Mouse (Mus musculus) embryonic facial prominence, embryonic 15.5 days (tissue): Measurements from ENCODE around the gene Snorc. TPM values are rescaled to one million over a fixed set of nuclear protein-coding genes. Genes with fewer than 3 reads are reported as not detected.

Experiments used
- ATAC-seq: fragments of 200-750 bp; cut with Nextera tagmentation; 2 replicates; pipeline ENCODE4 v1.8.0; 2017; ENCODE audit warnings: low read depth, moderate TSS enrichment; ENCODE audit not compliant: insufficient number of reproducible peaks, low FRiP score, low TSS enrichment
- H3K27ac ChIP-seq: fragments of 300-500 bp; sonication (generic); replicated peaks from 2 replicates; pipeline ENCODE4 v1.5.1; 2015; ENCODE audit warnings: mild to moderate bottlenecking, inconsistent platforms
- H3K27me3 ChIP-seq: fragments of 300-500 bp; sonication (generic); 2 replicates; pipeline ENCODE4 v1.6.1; 2015; ENCODE audit warnings: inconsistent platforms
- H3K36me3 ChIP-seq: fragments of 300-500 bp; sonication (generic); 2 replicates; pipeline ENCODE4 v1.6.1; 2015; ENCODE audit warnings: mild to moderate bottlenecking, inconsistent platforms
- H3K4me1 ChIP-seq: fragments of 300-500 bp; sonication (generic); 2 replicates; pipeline ENCODE4 v1.6.1; 2015; ENCODE audit warnings: inconsistent platforms
- H3K4me2 ChIP-seq: fragments of 300-500 bp; sonication (generic); replicated peaks from 2 replicates; pipeline ENCODE4 v1.6.1; 2015; ENCODE audit warnings: mild to moderate bottlenecking, inconsistent platforms
- H3K4me3 ChIP-seq: fragments of 300-500 bp; sonication (generic); replicated peaks from 2 replicates; pipeline ENCODE4 v1.5.1; 2015; ENCODE audit warnings: mild to moderate bottlenecking, inconsistent platforms
- H3K9ac ChIP-seq: fragments of 300-500 bp; sonication (generic); 2 replicates; pipeline ENCODE4 v1.6.1; 2015; ENCODE audit warnings: inconsistent platforms
- H3K9me3 ChIP-seq: fragments of 300-500 bp; sonication (generic); replicated peaks from 2 replicates; pipeline ENCODE4 v1.6.1; 2016; ENCODE audit warnings: inconsistent platforms
- WGBS: fragments of 180-500 bp; shearing (Covaris S2); methylation state at CpG from one replicate; pipeline ENCODE4 v1.1.7; 2015; 5-methylcytosine and 5-hydroxymethylcytosine counted together
- polyA plus RNA-seq: library from polyadenylated mRNA; unstranded; fragments of >200 nt; fragmentation: Nextera tagmentation; extraction: Ambion mirVana; gene quantifications from 2 replicates; pipeline ENCODE4 v1.2.1, GENCODE M21; 2015

Gene Snorc
- polyA plus RNA-seq, 1 experiment from 2014 or later: 20.4 TPM

DNA sequence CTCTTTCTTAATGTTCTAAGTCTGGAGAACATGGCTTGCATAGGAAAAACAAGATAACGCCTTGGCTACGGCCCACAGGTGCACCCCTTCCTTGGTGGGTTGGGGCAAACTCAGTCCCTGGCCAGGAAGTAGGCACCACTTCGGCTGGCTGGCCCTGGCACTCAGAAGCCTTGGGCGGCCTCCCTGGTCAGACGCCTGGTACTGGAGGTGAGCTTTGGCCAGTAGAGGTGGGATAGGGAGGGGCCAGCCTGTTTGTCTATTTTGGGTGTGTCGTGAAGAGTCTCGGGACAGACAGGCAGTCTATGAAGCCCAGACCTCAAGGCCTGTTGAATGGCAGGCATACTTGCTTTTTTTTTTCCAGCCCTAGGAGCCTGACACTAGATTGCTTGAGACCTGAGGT, 2.5 kb downstream of the Snorc start:
- H3K4me2 ChIP-seq: no peak overlapping the region
- peaks cover 11% of the 10 kb centered on the region; the same call in 1 of the 2 replicates for H3K4me1 ChIP-seq
- H3K9ac ChIP-seq: no peak overlapping the region
- no peak for ATAC-seq
- no peak overlapping the region for H3K4me3 ChIP-seq
- peaks cover 31% of the 10 kb centered on the region for H3K27me3 ChIP-seq
- no peak overlapping the region for H3K27ac ChIP-seq
- H3K36me3 ChIP-seq: no peaks in the 10 kb centered on the region
- no peaks in the 10 kb centered on the region for H3K9me3 ChIP-seq
- 73% methylated on average over 7 of the region's 7 CpGs for WGBS

DNA sequence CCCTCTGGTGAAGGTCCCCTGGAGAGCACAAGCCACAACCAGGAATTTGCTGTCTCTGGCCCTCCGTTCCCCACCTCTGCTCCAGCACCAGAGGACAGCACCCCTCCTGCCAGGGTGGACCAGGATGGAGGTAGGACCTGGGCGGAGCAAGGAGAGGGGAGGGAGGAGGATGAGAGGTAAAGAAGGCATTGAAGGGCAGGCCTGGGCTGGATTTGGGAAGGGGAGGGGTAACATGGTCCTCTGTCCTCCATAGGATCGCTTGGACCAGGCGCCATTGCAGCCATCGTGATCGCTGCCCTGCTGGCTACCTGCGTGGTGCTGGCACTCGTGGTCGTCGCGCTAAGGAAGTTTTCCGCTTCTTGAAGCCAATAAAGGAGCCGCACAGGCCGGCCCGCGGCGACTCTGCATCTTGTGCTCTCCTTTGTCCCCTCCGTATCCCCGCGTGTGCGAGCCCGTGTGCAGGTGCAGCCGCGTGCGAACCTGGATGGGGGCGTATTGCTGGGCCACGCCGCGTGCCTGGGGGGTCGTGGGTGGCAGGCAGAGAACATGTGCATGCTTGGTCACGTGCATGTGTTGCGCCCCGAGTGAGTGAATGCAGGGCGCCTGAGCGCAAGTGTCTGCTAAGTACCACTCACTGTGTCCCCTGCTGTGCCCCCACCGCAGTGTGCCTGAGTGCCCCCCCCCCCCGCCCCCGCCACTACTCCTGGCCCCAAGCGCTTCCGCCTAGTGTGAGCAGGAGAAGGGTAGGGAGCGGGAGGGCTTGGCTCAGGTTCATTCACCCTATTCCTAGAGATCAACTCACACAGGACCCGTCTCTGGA, 5.2 kb downstream of the Snorc start:
- ATAC-seq: no peak
- 2% methylated on average over 42 of the region's 42 CpGs for WGBS
- Histone ChIP-seq H3K4me1 (peaks cover 8% of the 10 kb centered on the region; the same call in 1 of the 2 replicates), H3K9me3 (no peaks in the 10 kb centered on the region), H3K27ac (no peak overlapping the region), H3K36me3 (no peaks in the 10 kb centered on the region), H3K27me3 (peaks cover 31% of the 10 kb centered on the region), H3K4me2 (peak overlapping the region; percentile 60), H3K9ac (no peak overlapping the region), H3K4me3 (peak overlapping the region; percentile 30)

DNA sequence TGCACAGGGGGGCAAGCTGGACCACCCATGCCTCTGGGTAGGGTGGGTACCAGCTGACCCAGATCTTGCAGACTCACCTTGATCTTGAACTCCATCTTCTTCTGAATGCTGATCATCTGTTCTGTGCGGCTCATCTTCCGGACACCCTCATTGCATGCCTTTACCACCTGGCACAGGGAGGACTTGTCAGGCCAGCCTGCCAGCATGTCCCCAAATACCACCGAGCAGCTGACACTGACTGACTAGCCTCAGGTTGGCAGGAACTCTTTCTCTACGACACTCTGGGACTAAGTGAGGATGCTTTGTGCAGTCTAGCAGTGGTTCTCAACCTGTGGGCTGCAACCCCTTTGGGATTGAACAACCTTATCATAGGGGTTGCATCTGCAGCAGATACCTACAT, 12.5 kb downstream of the Snorc start:
- 85% methylated on average over 4 of the region's 4 CpGs for WGBS
- no peak overlapping the region for H3K4me3 ChIP-seq
- H3K36me3 ChIP-seq: no peaks in the 10 kb centered on the region
- no peak overlapping the region for H3K27ac ChIP-seq
- no peak overlapping the region for H3K9ac ChIP-seq
- no peaks in the 10 kb centered on the region for H3K27me3 ChIP-seq
- H3K4me2 ChIP-seq: no peak overlapping the region
- H3K4me1 ChIP-seq: no peaks in the 10 kb centered on the region
- ATAC-seq: no peak
- H3K9me3 ChIP-seq: no peaks in the 10 kb centered on the region

DNA sequence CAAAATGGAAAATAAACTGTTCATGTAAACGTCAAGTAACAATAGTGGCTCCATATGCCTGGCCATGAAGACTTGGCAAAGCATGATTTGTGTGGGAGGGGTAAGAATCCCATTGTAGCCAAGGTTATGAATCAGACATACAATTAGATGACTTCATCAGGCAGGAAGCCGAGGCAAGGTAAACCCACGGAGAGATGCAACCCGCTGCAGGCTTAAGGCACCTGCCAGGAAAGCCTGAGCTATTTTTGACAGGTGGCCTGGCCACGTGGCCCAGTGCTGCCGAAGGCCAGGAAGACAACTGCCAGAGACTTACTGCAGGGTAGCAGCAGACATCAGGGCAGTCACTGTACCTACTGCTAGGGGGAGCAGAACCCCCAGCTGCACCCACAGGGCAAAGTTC, 16.3 kb downstream of the Snorc start:
- Histone ChIP-seq H3K9ac (no peak overlapping the region), H3K36me3 (no peaks in the 10 kb centered on the region), H3K27ac (no peak overlapping the region), H3K27me3 (no peaks in the 10 kb centered on the region), H3K4me1 (no peaks in the 10 kb centered on the region), H3K9me3 (no peaks in the 10 kb centered on the region), H3K4me2 (no peak overlapping the region), H3K4me3 (no peak overlapping the region)
- WGBS: 44% methylated on average over 6 of the region's 6 CpGs
- no peak for ATAC-seq

DNA sequence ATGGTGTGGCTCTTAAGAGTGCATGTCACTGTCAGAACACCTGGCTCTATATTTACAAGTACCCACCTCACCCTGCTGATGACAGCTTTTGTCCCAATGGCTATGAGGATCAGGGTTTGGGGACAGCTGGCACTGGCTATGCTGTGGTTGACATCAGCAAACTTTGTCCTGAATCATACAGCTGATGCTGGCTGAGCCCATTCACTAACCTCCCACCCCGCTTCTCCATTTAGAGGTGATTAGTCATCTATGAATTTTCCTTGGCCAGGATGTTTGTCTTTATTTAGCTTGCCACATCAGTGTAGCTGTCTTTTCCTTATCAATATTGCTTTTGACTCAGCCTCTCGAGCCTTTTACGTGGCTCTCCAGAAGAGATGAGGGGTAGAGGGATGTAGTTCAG, 22.2 kb downstream of the Snorc start:
- Histone ChIP-seq H3K36me3 (no peaks in the 10 kb centered on the region), H3K27ac (no peak overlapping the region), H3K4me1 (no peaks in the 10 kb centered on the region), H3K27me3 (no peaks in the 10 kb centered on the region), H3K4me3 (no peak overlapping the region), H3K9ac (no peak overlapping the region), H3K4me2 (no peak overlapping the region), H3K9me3 (no peaks in the 10 kb centered on the region)
- 86% methylated on average over 3 of the region's 3 CpGs for WGBS
- ATAC-seq: no peak

DNA sequence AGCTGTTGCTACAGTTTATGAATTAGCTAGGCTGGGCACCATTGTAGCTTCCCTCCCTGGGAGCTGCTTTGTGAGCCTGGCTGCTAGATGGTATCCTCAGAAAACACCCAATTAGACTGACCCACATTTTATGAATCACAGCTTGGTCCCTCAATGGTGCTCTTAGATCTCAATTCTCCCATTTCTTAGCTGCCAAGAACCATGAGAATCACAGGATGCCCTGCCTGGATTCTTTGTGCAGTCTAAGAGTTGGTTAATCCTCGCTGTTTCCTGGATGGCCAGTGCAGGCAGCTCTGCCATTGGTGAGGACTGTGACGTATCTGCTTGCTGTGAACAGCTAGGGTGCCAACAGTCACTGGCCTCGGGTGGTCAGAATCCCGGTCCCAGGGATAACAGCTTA, 23.5 kb downstream of the Snorc start:
- no peaks in the 10 kb centered on the region for H3K4me1 ChIP-seq
- no peaks in the 10 kb centered on the region for H3K36me3 ChIP-seq
- no peaks in the 10 kb centered on the region for H3K27me3 ChIP-seq
- H3K27ac ChIP-seq: no peak overlapping the region
- H3K9ac ChIP-seq: no peak overlapping the region
- no peak overlapping the region for H3K4me3 ChIP-seq
- H3K4me2 ChIP-seq: no peak overlapping the region
- ATAC-seq: no peak
- WGBS: 71% methylated on average over 4 of the region's 4 CpGs
- no peaks in the 10 kb centered on the region for H3K9me3 ChIP-seq

GRCm38 (mm10) chr1:87505524-87505923, 35.5 kb downstream of the Snorc start:
- Histone ChIP-seq H3K9ac (no peak overlapping the region), H3K27ac (no peak overlapping the region), H3K27me3 (peaks cover 29% of the 10 kb centered on the region), H3K36me3 (no peaks in the 10 kb centered on the region), H3K4me1 (peaks cover 15% of the 10 kb centered on the region), H3K4me3 (no peak overlapping the region), H3K9me3 (no peaks in the 10 kb centered on the region), H3K4me2 (no peak overlapping the region)
- ATAC-seq: no peak
- WGBS: 94% methylated on average over 4 of the region's 4 CpGs

GRCm38 (mm10) chr1:87507857-87508256, 37.8 kb downstream of the Snorc start:
- Histone ChIP-seq H3K27me3 (peaks cover 40% of the 10 kb centered on the region), H3K9me3 (no peaks in the 10 kb centered on the region), H3K4me1 (peaks cover 15% of the 10 kb centered on the region), H3K36me3 (no peaks in the 10 kb centered on the region), H3K27ac (no peak overlapping the region), H3K4me2 (no peak overlapping the region), H3K4me3 (no peak overlapping the region), H3K9ac (no peak overlapping the region)
- 52% methylated on average over 6 of the region's 6 CpGs for WGBS
- ATAC-seq: no peak

GRCm38 (mm10) chr1:87508591-87509560, 38.8 kb downstream of the Snorc start:
- peaks cover 40% of the 10 kb centered on the region for H3K27me3 ChIP-seq
- H3K27ac ChIP-seq: no peak overlapping the region
- no peak for ATAC-seq
- peak overlapping the region; percentile 51; the same call in 1 of the 2 replicates for H3K9ac ChIP-seq
- H3K9me3 ChIP-seq: no peaks in the 10 kb centered on the region
- peak overlapping the region; percentile 100 for H3K4me2 ChIP-seq
- no peaks in the 10 kb centered on the region for H3K36me3 ChIP-seq
- 18% methylated on average over 26 of the region's 26 CpGs for WGBS
- H3K4me3 ChIP-seq: peak overlapping the region; percentile 66
- peaks cover 15% of the 10 kb centered on the region for H3K4me1 ChIP-seq

GRCm38 (mm10) chr1:87509561-87510165, 39.6 kb downstream of the Snorc start, which contains the start of gene Neu2:
Neu2 (plus strand) TSS chr1:87509889.
- Histone ChIP-seq H3K36me3 (no peaks in the 10 kb centered on the region), H3K27me3 (peaks cover 40% of the 10 kb centered on the region), H3K27ac (no peak within 1 kb of the TSS), H3K4me3 (peak within 1 kb of the TSS; percentile 66), H3K4me2 (peak within 1 kb of the TSS; percentile 100), H3K4me1 (peaks cover 13% of the 10 kb centered on the region), H3K9ac (peak within 1 kb of the TSS; percentile 51), H3K9me3 (no peaks in the 10 kb centered on the region)
- 0 out of 2 replicates have a peak, but pooled peaks have one; percentile 18 for ATAC-seq
- WGBS: under 1% methylated on average over 56 of the region's 56 CpGs
